Mouse (Mus musculus) T-cell, adult 2 months (primary cell): Measurements from ENCODE around the gene Slc25a21.

Experiments used
- DNase-seq: peaks from one replicate; pipeline ENCODE4 v3.0.0; 2022; ENCODE audit warnings: low spot score

The Slc25a21 gene

GRCm38 (mm10) chr12:56691427-56692079 lies 505.7 kb downstream of the Slc25a21 start, which contains the start of gene Pax9:
Pax9 (plus strand) TSS chr12:56691767.
- no peak for DNase-seq

- no peak for DNase-seq
Measured at GRCm38 (mm10) chr12:56691001-56691400, 506.3 kb downstream of the Slc25a21 start.

- DNase-seq: no peak
Measured at GRCm38 (mm10) chr12:56690366-56690765, 506.9 kb downstream of the Slc25a21 start.

- DNase-seq: no peak
Measured at GRCm38 (mm10) chr12:56689736-56690135, 507.5 kb downstream of the Slc25a21 start.

- no peak for DNase-seq
Measured at GRCm38 (mm10) chr12:56689331-56689730, 507.9 kb downstream of the Slc25a21 start.

- no peak for DNase-seq
Measured at GRCm38 (mm10) chr12:56688920-56689319, 508.4 kb downstream of the Slc25a21 start.

GRCm38 (mm10) chr12:56688482-56688840 lies 508.8 kb downstream of the Slc25a21 start:
- DNase-seq: no peak

GRCm38 (mm10) chr12:56687640-56688481 lies 509.4 kb downstream of the Slc25a21 start:
- no peak for DNase-seq

GRCm38 (mm10) chr12:56681096-56681811 lies 516.0 kb downstream of the Slc25a21 start:
- DNase-seq: no peak

GRCm38 (mm10) chr12:56677620-56678019 lies 519.7 kb downstream of the Slc25a21 start:
- DNase-seq: no peak

- no peak for DNase-seq
Measured at GRCm38 (mm10) chr12:56674726-56675125, 522.5 kb downstream of the Slc25a21 start.

GRCm38 (mm10) chr12:56670795-56671194 lies 526.5 kb downstream of the Slc25a21 start:
- no peak for DNase-seq

- DNase-seq: no peak
Measured at GRCm38 (mm10) chr12:56669451-56670122, 527.7 kb downstream of the Slc25a21 start.
